Mouse (Mus musculus) heart, postnatal 4 days (tissue): Measurements from ENCODE around the gene Shprh. TPM values are rescaled to one million over a fixed set of nuclear protein-coding genes. Genes with fewer than 3 reads are reported as not detected.
"Not testable (repeated sequence)": the region's sequence is repeated elsewhere in the genome, so short reads cannot be mapped to it uniquely, and the experiment has no call there.

Experiments used
- DNase-seq: peaks from one replicate; pipeline ENCODE4 v3.0.0; 2021
- total RNA-seq, 2 experiments: library from RNA; stranded (reverse); gene quantifications; 2 replicates each; pipeline ENCODE4 v1.2.3; 2021

The Shprh gene
- total RNA-seq, 2 experiments from 2014 or later, result 13.8 to 14.1 TPM

DNA sequence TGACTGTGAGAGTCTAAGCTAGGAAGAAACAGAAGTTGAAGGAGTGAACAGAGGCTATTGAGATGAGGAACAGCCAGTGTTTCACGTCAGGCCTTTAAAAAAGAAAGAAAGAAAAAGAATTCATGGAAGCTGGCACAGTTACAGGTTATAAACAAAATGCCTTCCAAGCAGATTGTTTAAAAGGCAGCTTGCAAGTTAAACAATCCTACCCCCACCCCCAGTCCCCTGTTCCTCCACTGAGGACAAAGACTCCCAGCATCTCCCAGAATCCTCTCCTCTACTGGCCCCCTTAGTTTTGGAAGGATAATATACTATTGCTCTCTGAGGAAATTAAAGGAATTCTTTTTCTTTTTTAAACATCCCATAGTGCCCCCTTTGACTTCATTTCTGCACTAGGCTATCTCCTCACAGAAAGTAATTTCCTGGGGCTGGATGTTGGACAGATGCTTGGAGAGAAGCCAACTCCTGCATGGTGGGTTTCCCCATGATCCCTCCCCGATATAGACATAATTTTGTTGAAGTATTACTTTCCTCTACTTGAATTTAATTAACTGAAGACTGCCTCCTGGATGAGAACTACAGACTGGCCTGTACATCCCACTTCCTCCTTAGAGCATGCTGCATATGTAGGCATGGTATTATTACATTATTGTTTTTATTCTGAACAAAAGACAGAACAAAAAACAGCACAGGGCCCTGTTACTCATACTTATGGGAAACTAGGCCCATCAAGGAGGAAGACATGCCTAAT lies 101.2 kb downstream of the Shprh start:
- no peak for DNase-seq

GRCm38 (mm10) chr10:11253581-11253980 lies 104.4 kb downstream of the Shprh start:
- DNase-seq, result not testable (repeated sequence)

DNA sequence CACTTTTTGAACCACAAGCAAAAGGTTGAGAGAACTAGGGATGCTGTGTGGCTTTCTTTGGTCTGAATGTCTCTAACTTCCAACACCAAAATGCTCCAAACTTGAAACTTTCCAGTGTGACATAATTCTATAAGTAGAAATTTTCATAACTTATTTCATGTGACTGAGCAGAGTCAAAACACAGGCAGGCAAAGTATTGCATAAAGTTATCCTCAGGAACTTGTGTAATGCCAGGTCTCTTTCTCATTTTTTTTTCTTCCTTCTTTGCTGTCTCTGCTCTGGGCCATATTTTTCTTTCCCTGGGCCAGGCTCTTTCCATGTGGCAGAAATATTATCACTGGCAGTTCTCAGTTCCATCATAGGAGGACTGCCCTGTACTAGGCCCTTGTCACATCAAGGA lies 110.9 kb downstream of the Shprh start:
- DNase-seq, result no peak

DNA sequence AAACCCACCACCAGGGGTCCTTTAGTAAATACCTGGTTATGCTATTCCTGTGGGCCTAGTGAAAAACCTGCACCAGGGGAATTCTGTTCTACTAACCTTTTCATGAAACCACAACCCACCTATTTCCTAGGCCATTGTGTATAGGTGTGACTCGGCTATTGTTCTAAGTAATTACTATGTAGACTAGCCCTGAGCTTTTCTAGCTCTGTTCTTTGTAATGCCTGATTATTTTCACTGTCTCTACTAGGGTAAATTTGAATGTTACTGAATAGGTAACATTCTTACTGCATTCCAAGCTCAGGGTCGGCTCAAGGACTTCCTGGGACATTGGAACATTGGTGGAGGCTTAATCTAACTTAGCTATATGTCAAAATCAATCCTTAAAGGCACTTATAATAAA lies 113.1 kb downstream of the Shprh start:
- DNase-seq, result not testable (repeated sequence)

DNA sequence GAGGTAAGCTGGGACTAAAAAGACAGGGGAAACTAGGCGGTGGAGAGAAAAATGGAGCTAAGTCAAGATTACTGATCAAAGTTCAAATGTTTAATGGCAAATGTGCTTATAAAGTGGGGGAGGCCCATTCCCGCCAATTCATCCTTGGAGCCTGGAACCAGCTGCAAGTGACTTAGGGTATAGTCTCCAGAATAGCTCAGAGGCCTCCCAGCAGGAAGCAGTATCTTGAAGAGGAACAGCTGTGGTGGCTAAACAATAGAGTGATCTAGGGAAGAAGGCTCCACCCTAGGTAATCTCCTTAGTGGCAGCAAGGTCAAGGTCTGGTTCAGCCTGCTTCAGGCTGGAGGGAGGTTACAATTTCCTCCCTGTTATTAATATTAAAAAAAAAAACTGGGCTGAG lies 114.6 kb downstream of the Shprh start:
- not testable (repeated sequence) for DNase-seq

Other genes starting within 250 kb of the Shprh start
- under 1 TPM; 0.45 to 0.98 TPM for gene Grm1, start 67.1 kb upstream of the Shprh start, total RNA-seq
- 10 to 100 TPM; 36.1 to 38.7 TPM for gene Fbxo30, start 131.9 kb downstream of the Shprh start, total RNA-seq
- 10 to 100 TPM; 12.6 to 12.9 TPM for gene Epm2a, start 194.0 kb downstream of the Shprh start, total RNA-seq